Mouse (Mus musculus): ENCODE results near the gene Stat5b.

DNA sequence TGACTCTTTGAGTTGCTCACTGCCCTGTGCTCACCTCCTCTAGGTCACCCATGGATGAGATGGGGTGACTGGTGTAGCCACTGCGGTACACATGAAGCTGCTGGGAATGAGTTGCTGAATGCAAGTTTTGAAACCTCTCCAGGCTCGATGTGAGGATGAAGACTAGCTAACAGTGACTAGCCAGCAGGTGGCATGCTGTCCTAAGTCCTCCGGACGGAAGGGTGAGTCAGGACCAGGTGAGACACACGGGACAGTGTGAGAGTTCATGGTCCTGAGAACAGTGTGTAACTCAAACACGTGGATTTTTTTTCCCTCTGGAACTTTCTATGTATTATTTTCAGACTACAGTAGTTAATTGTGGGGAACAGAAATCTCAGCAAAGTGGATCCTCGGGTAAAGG lies 17.1 kb downstream of the Stat5b start:
- TF ChIP-seq POLR2A (IDR thresholded peaks at IDR 0.05; ENCODE audit: low read depth, low read length) (no peak), CTCF (IDR thresholded peaks at IDR 0.05; ENCODE audit: borderline replicate concordance, insufficient read depth, low read length) (peak; percentile 56; the same call in 1 of the 2 replicates)
